Mouse (Mus musculus): ENCODE data around the gene Acy3. TPM values are rescaled to one million over a fixed set of nuclear protein-coding genes. Genes with fewer than 3 reads are reported as not detected.
"Not testable (repeated sequence)": the region's sequence is repeated elsewhere in the genome, so short reads cannot be mapped to it uniquely, and the experiment has no call there.

The Acy3 gene
- polyA plus RNA-seq, 1 experiment: 50.9 TPM

GRCm38 (mm10) chr19:3974608-3975007, 11.8 kb upstream of the Acy3 start:
- DNase-seq (ENCODE audit: low read depth): not testable (repeated sequence)

- no peak for DNase-seq (ENCODE audit: low read depth)
These were observed 10.5 kb upstream of the Acy3 start for GRCm38 (mm10) chr19:3975866-3976265.

- DNase-seq (ENCODE audit: low read depth): no peak
These were observed 6.1 kb upstream of the Acy3 start for GRCm38 (mm10) chr19:3980309-3980708.

- no peak for DNase-seq (ENCODE audit: low read depth)
These were observed 5.5 kb upstream of the Acy3 start for GRCm38 (mm10) chr19:3980917-3981316.

GRCm38 (mm10) chr19:3983527-3984200, 2.7 kb upstream of the Acy3 start:
- DNase-seq (ENCODE audit: low read depth): no peak

GRCm38 (mm10) chr19:3985261-3985681, 1.1 kb upstream of the Acy3 start:
- no peak for DNase-seq (ENCODE audit: low read depth)

GRCm38 (mm10) chr19:3988066-3988465, 1.7 kb downstream of the Acy3 start:
- DNase-seq (ENCODE audit: low read depth): no peak

GRCm38 (mm10) chr19:3988750-3989149, 2.4 kb downstream of the Acy3 start:
- no peak for DNase-seq (ENCODE audit: low read depth)

- no peak for DNase-seq (ENCODE audit: low read depth)
These were observed 4.4 kb downstream of the Acy3 start for GRCm38 (mm10) chr19:3990804-3991203.

- no peak for DNase-seq (ENCODE audit: low read depth)
These were observed 5.2 kb downstream of the Acy3 start for GRCm38 (mm10) chr19:3991562-3991961.

GRCm38 (mm10) chr19:3991966-3992365, 5.6 kb downstream of the Acy3 start:
- DNase-seq (ENCODE audit: low read depth): no peak

- DNase-seq (ENCODE audit: low read depth): no peak
These were observed 6.0 kb downstream of the Acy3 start, which contains the start of gene Tbx10 for GRCm38 (mm10) chr19:3992416-3992815. Gene Tbx10 (plus strand): TSS chr19:3992752.

- DNase-seq (ENCODE audit: low read depth): no peak
These were observed 8.6 kb downstream of the Acy3 start for GRCm38 (mm10) chr19:3994932-3995331.

- DNase-seq (ENCODE audit: low read depth): no peak
These were observed 9.1 kb downstream of the Acy3 start for GRCm38 (mm10) chr19:3995505-3995904.

- no peak for DNase-seq (ENCODE audit: low read depth)
These were observed 9.7 kb downstream of the Acy3 start for GRCm38 (mm10) chr19:3996106-3996505.

- no peak for DNase-seq (ENCODE audit: low read depth)
These were observed 10.4 kb downstream of the Acy3 start for GRCm38 (mm10) chr19:3996747-3997146.

- DNase-seq (ENCODE audit: low read depth): no peak
These were observed 10.9 kb downstream of the Acy3 start for GRCm38 (mm10) chr19:3997231-3997630.

GRCm38 (mm10) chr19:3998335-3998734, 12.0 kb downstream of the Acy3 start:
- DNase-seq (ENCODE audit: low read depth): no peak

- no peak for DNase-seq (ENCODE audit: low read depth)
These were observed 12.9 kb downstream of the Acy3 start for GRCm38 (mm10) chr19:3999121-3999730.

GRCm38 (mm10) chr19:4000119-4000900, 13.9 kb downstream of the Acy3 start, which contains the start of the genes Nudt8 and Gm49405:
Gene Nudt8 (plus strand): TSS chr19:4000580.
Gene Gm49405 (plus strand): TSS chr19:4000626.
- DNase-seq (ENCODE audit: low read depth): peak; percentile 75

- no peak for DNase-seq (ENCODE audit: low read depth)
These were observed 14.7 kb downstream of the Acy3 start for GRCm38 (mm10) chr19:4000949-4001525.

GRCm38 (mm10) chr19:4001752-4002151, 15.4 kb downstream of the Acy3 start:
- DNase-seq (ENCODE audit: low read depth): no peak
